ENCODE assay signal across 8 mouse cellular contexts in genomic region chr11:54100692-54101591, GRCm38 (mm10). TPM values are rescaled to one million over a fixed set of nuclear protein-coding genes. Genes with fewer than 3 reads are reported as not detected.
DNase-seq lines count a peak whose midpoint lies in the region; ATAC-seq and TF ChIP-seq lines count a peak whose summit lies in the region.

No protein-coding gene starts in this region.

- H3K9ac ChIP-seq in ES-Bruce4 (ENCODE audit: low read depth, poor library complexity, severe bottlenecking) = peak overlapping the region; percentile 85
- peak overlapping the region; percentile 87 for H3K9ac ChIP-seq in heart, embryonic 16.5 days (ENCODE audit: low read length)
- peak overlapping the region; percentile 52 for H3K9ac ChIP-seq in lung, embryonic 15.5 days

- peak; percentile 88 for DNase-seq in adrenal gland, postnatal 14 days
- DNase-seq in kidney, postnatal 14 days = peak; percentile 86
- peak; percentile 52 to 73 for DNase-seq in urinary bladder, postnatal 36 days (ENCODE audit: low spot score in 2 of 2)

- no peaks in the 10 kb centered on the region for H3K4me1 ChIP-seq in ES-Bruce4 (ENCODE audit: control insufficient read depth, insufficient read depth, low read length)
- H3K4me1 ChIP-seq in embryonic fibroblast, embryonic 13.5 days (ENCODE audit: control insufficient read depth, insufficient read depth, low read length) = 0 out of 2 replicates have a peak, but pooled peaks cover 2% of the 10 kb centered on the region
- peaks cover 31% of the 10 kb centered on the region for H3K4me1 ChIP-seq in heart, embryonic 16.5 days (ENCODE audit: control insufficient read depth, insufficient read depth, low read length)
- H3K4me1 ChIP-seq in lung, embryonic 15.5 days = peaks cover 9% of the 10 kb centered on the region
- H3K4me1 ChIP-seq in olfactory bulb, adult 2 months (ENCODE audit: control insufficient read depth, insufficient read depth, low read length) = peaks cover 24% of the 10 kb centered on the region

- H3K9me3 ChIP-seq in ES-Bruce4 (replicated peaks; ENCODE audit: control insufficient read depth, insufficient read depth, low read length, poor library complexity, severe bottlenecking) = no peaks in the 10 kb centered on the region
- H3K9me3 ChIP-seq in heart, embryonic 16.5 days (replicated peaks; ENCODE audit: control insufficient read depth, low read length) = no peaks in the 10 kb centered on the region
- H3K9me3 ChIP-seq in lung, embryonic 15.5 days = no peaks in the 10 kb centered on the region

- H3K36me3 ChIP-seq in ES-Bruce4 (ENCODE audit: control insufficient read depth, insufficient read depth, low read length, poor library complexity, severe bottlenecking) = no peaks in the 10 kb centered on the region
- 0 out of 2 replicates have a peak, but pooled peaks cover 4% of the 10 kb centered on the region for H3K36me3 ChIP-seq in heart, embryonic 16.5 days (ENCODE audit: control insufficient read depth, insufficient read depth)
- no peaks in the 10 kb centered on the region for H3K36me3 ChIP-seq in lung, embryonic 15.5 days

- TF ChIP-seq EP300 in ES-Bruce4 (IDR thresholded peaks at IDR 0.05; ENCODE audit: insufficient read depth, low read depth, low read length) = no peak

- no peak for TF ChIP-seq CTCF in ES-Bruce4 (IDR thresholded peaks at IDR 0.05; ENCODE audit: low read depth, low read length)
- TF ChIP-seq CTCF in embryonic fibroblast, embryonic 13.5 days (IDR thresholded peaks at IDR 0.05; ENCODE audit: borderline replicate concordance, insufficient read depth, low read length) = no peak
- no peak for TF ChIP-seq CTCF in olfactory bulb, adult 2 months (IDR thresholded peaks at IDR 0.05; ENCODE audit: insufficient read depth, low read depth, low read length)

- TF ChIP-seq POLR2A in ES-Bruce4 (IDR thresholded peaks at IDR 0.05; ENCODE audit: insufficient read depth, low read length) = no peak
- peak; percentile 55 for TF ChIP-seq POLR2A in embryonic fibroblast, embryonic 13.5 days (IDR thresholded peaks at IDR 0.05; ENCODE audit: low read depth, low read length)
- TF ChIP-seq POLR2A in olfactory bulb, adult 2 months (IDR thresholded peaks at IDR 0.05; ENCODE audit: insufficient read depth, low read depth, low read length) = 0 out of 2 replicates have a peak, but pooled peaks have one; percentile 14

- H3K27ac ChIP-seq in ES-Bruce4 (ENCODE audit: insufficient read depth, low read length) = no peak overlapping the region
- no peak overlapping the region for H3K27ac ChIP-seq in embryonic fibroblast, embryonic 13.5 days (ENCODE audit: insufficient read depth, low read length)
- H3K27ac ChIP-seq in heart, embryonic 16.5 days (ENCODE audit: low read length) = peak overlapping the region; percentile 35; the same call in 1 of the 2 replicates
- no peak overlapping the region for H3K27ac ChIP-seq in lung, embryonic 15.5 days
- H3K27ac ChIP-seq in olfactory bulb, adult 2 months (ENCODE audit: insufficient read depth, low read depth, low read length) = 0 out of 2 replicates have a peak overlapping the region, but pooled peaks have one; percentile 7

- H3K27me3 ChIP-seq in ES-Bruce4 (ENCODE audit: control insufficient read depth, insufficient read depth, low read length, poor library complexity, severe bottlenecking) = peaks cover 6% of the 10 kb centered on the region
- H3K27me3 ChIP-seq in heart, embryonic 16.5 days (ENCODE audit: control insufficient read depth, insufficient read depth, low read length) = no peaks in the 10 kb centered on the region
- H3K27me3 ChIP-seq in lung, embryonic 15.5 days = peaks cover 11% of the 10 kb centered on the region; the same call in 1 of the 2 replicates

- ATAC-seq in heart, embryonic 16.5 days (replicated peaks; ENCODE audit: extremely low read depth, insufficient read depth, low FRiP score) = peak; percentile 91
- peak; percentile 90 for ATAC-seq in lung, embryonic 15.5 days (ENCODE audit: borderline replicate concordance, extremely low read depth, low FRiP score, low TSS enrichment)

- peak overlapping the region; percentile 73 for H3K4me3 ChIP-seq in ES-Bruce4 (ENCODE audit: low read depth, low read length)
- H3K4me3 ChIP-seq in embryonic fibroblast, embryonic 13.5 days (ENCODE audit: insufficient read depth, low read length) = peak overlapping the region; percentile 60
- H3K4me3 ChIP-seq in heart, embryonic 16.5 days (ENCODE audit: low read length) = peak overlapping the region; percentile 85
- peak overlapping the region; percentile 56 for H3K4me3 ChIP-seq in lung, embryonic 15.5 days
- peak overlapping the region; percentile 80 for H3K4me3 ChIP-seq in olfactory bulb, adult 2 months (ENCODE audit: insufficient read depth, low read depth, low read length)

- WGBS in heart, embryonic 16.5 days = under 1% methylated on average over 74 of the region's 83 CpGs
- WGBS in lung, embryonic 15.5 days = 1% methylated on average over 50 of the region's 83 CpGs
- WGBS in olfactory bulb, adult 2 months = 2% methylated on average over 81 of the region's 83 CpGs

- H3K4me2 ChIP-seq in heart, embryonic 16.5 days (ENCODE audit: low read depth, low read length) = peak overlapping the region; percentile 99
- H3K4me2 ChIP-seq in lung, embryonic 15.5 days = peak overlapping the region; percentile 86

RNA-seq across cellular contexts. Expression of gene P4ha2, which starts 1.0 kb away (rescaled TPM):
- 16.6 and 25.5 TPM in 2 replicates for polyA plus RNA-seq in ES-Bruce4 (2011; ENCODE audit: insufficient read depth, insufficient read length, low read depth, missing spikeins)
- 24.3 and 28.3 TPM in 2 replicates for total RNA-seq in adrenal gland, postnatal 14 days (2021)
- 76.7 and 86.7 TPM in 2 replicates for polyA plus RNA-seq in embryonic fibroblast, embryonic 13.5 days (2011; ENCODE audit: insufficient read length, low read depth, missing spikeins)
- polyA plus RNA-seq in heart, embryonic 16.5 days (2015; fragmentation: Nextera tagmentation; extraction: Ambion mirVana) = 53.3 and 61.1 TPM in 2 replicates
- polyA plus RNA-seq in lung, embryonic 15.5 days (2015; fragmentation: Nextera tagmentation; extraction: Ambion mirVana) = 37.7 and 38.4 TPM in 2 replicates
- polyA plus RNA-seq in olfactory bulb, adult 2 months (2012; ENCODE audit: insufficient read depth, insufficient read length, low replicate concordance, missing spikeins) = not detected in 2 replicates

RNA-seq across cellular contexts. Expression of gene Pdlim4, which starts 32.1 kb away (rescaled TPM):
- 8.7 and 13.0 TPM in 2 replicates for polyA plus RNA-seq in ES-Bruce4 (2011; ENCODE audit: insufficient read depth, insufficient read length, low read depth, missing spikeins)
- 12.6 and 15.0 TPM in 2 replicates for total RNA-seq in adrenal gland, postnatal 14 days (2021)
- 18.3 and 20.0 TPM in 2 replicates for polyA plus RNA-seq in embryonic fibroblast, embryonic 13.5 days (2011; ENCODE audit: insufficient read length, low read depth, missing spikeins)
- polyA plus RNA-seq in heart, embryonic 16.5 days (2015; fragmentation: Nextera tagmentation; extraction: Ambion mirVana) = 16.0 and 26.4 TPM in 2 replicates
- polyA plus RNA-seq in lung, embryonic 15.5 days (2015; fragmentation: Nextera tagmentation; extraction: Ambion mirVana) = 13.0 and 16.4 TPM in 2 replicates
- not detected in 2 replicates for polyA plus RNA-seq in olfactory bulb, adult 2 months (2012; ENCODE audit: insufficient read depth, insufficient read length, low replicate concordance, missing spikeins)

Comparison
In these comparisons a context has a peak if more than half of its experiments do, and no peak if none do; other contexts are left out.
1. H3K27ac ChIP-seq: peak in heart, embryonic 16.5 days (single experiment) and olfactory bulb, adult 2 months (single experiment); none in ES-Bruce4 (single experiment), embryonic fibroblast, embryonic 13.5 days (single experiment) and lung, embryonic 15.5 days (single experiment).
2. RNA of gene P4ha2, which starts 1.0 kb away (polyA plus RNA-seq): 76.7 to 86.7 TPM in embryonic fibroblast, embryonic 13.5 days, 53.3 to 61.1 TPM in heart, embryonic 16.5 days, 37.7 to 38.4 TPM in lung, embryonic 15.5 days and 16.6 to 25.5 TPM in ES-Bruce4; not detected in olfactory bulb, adult 2 months; every median in the first group is over 10 times any median in the second.
3. Peak in every context shown above with its lines, with median percentiles within 50 percentile points of each other: H3K4me3 ChIP-seq, H3K9ac ChIP-seq and DNase-seq.